Mouse (Mus musculus) fat pad, adult 2 months (tissue): Measurements from ENCODE around the gene Txndc15.

Experiments used
- DNase-seq: peaks from one replicate; pipeline ENCODE4 v3.0.0-alpha.2; 2011; ENCODE audit warnings: low read depth, low spot score; ENCODE audit errors: extremely low read depth

The Txndc15 gene

GRCm38 (mm10) chr13:55727839-55728238 is 13.4 kb downstream of the Txndc15 start:
- DNase-seq, result no peak

- DNase-seq, result no peak
Measured at GRCm38 (mm10) chr13:55730716-55731115, 16.3 kb downstream of the Txndc15 start.

GRCm38 (mm10) chr13:55732121-55732520 is 17.7 kb downstream of the Txndc15 start:
- DNase-seq, result no peak

- no peak for DNase-seq
Measured at GRCm38 (mm10) chr13:55733628-55734502, 19.4 kb downstream of the Txndc15 start.

GRCm38 (mm10) chr13:55737885-55738284 is 23.4 kb downstream of the Txndc15 start:
- DNase-seq, result no peak

- DNase-seq, result no peak
Measured at GRCm38 (mm10) chr13:55742306-55742705, 27.9 kb downstream of the Txndc15 start.

- DNase-seq, result no peak
Measured at GRCm38 (mm10) chr13:55754380-55754779, 39.9 kb downstream of the Txndc15 start.

GRCm38 (mm10) chr13:55756789-55757188 is 42.3 kb downstream of the Txndc15 start:
- no peak for DNase-seq

GRCm38 (mm10) chr13:55757645-55758044 is 43.2 kb downstream of the Txndc15 start:
- no peak for DNase-seq

GRCm38 (mm10) chr13:55760576-55760975 is 46.1 kb downstream of the Txndc15 start:
- DNase-seq, result no peak

- no peak for DNase-seq
Measured at GRCm38 (mm10) chr13:55761486-55761885, 47.0 kb downstream of the Txndc15 start.

- DNase-seq, result no peak
Measured at GRCm38 (mm10) chr13:55774352-55774751, 59.9 kb downstream of the Txndc15 start.

- DNase-seq, result no peak
Measured at GRCm38 (mm10) chr13:55775056-55775455, 60.6 kb downstream of the Txndc15 start.
